Mouse (Mus musculus): Measurements from ENCODE around the gene Ace3.
A peak's percentile ranks its signal among the peaks of the same experiment; 100 is the strongest.
"Not testable (repeated sequence)": the region's sequence is repeated elsewhere in the genome, so short reads cannot be mapped to it uniquely, and the experiment has no call there.

The Ace3 gene

DNA sequence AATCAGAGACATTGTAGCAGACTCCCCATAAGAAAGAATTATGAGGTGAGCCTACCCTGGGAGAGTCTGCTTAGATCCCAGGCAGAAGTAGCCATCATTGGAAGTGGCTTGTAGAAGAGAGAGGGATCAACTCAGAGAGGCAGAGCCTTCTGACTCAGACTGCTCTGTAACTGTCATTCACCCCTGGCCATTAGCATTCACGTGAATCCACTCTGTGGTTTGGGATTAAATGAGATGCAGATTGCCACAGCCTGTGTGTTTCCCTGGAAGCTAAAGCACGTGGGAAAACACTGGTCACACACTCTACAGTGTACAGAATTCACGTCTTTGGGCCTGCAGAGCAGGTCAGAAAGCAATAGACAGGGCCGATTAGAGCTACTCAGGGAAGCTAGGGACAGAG, 10.0 kb upstream of the Ace3 start:
- DNase-seq, result no peak

DNA sequence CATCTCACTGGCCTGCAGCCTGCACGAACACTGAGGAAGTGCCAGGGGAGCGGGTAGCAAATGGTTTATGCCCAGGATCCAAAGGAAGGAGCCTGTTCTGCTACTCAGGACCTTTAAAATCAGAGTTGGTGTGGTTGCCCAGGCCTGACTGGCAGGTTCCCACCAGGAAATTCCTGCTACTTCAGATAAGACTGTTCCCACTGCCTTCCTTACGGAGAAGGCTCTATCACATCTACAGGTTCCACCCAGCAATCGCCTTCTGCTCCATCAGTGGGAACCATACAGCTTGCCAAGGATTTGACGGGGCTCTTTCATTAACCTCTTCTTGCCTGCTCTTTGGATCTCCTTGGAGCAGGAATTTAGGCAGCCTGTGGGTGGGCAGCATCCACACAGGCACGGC, 7.0 kb upstream of the Ace3 start:
- no peak for DNase-seq

GRCm38 (mm10) chr11:105989446-105989845, 5.0 kb upstream of the Ace3 start:
- no peak for DNase-seq

GRCm38 (mm10) chr11:105990231-105990630, 4.2 kb upstream of the Ace3 start:
- peak; percentile 39 to 53 for DNase-seq

DNA sequence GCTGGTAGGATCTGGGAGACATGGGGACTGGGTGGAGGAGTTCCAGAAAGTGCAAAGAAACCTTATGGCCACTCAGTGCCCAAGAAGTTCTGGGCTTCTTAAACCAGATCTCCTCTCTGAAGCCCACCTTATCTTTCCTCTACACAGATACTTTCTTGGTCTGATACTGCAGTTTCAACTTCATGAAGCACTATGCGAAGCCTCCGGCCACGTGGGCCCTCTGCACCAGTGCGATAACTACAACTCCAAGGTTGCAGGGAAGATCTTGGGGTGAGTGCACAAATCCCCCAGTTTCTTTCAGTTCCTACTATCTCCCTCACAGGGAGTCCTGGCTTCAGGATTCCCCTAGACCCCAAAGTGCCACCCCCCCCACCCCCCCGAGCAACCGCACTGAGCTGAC, 5.6 kb downstream of the Ace3 start:
- DNase-seq, result no peak

- DNase-seq, result peak; percentile 34 to 39
Measured at GRCm38 (mm10) chr11:106001718-106002117, 7.2 kb downstream of the Ace3 start.

DNA sequence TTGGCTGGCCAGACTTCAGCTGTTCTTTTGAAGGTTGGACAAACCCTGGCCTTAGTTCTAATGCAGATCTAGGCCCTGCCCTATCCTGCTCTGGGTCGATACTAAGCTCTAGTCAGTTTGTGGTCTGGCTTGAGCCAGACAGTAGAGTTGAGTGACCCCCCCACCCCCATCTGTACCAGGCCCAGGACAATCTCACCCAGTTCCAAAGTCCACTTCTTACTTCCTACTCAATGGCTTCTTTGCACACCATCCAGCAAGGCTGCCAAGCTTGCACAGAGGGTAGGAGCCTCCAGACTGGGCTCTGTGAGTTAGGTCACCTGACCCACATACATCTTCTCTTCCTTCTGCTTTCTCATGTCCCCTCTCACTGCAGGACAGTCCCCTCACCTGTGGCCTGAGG, 10.1 kb downstream of the Ace3 start:
- DNase-seq, result peak; percentile 56

DNA sequence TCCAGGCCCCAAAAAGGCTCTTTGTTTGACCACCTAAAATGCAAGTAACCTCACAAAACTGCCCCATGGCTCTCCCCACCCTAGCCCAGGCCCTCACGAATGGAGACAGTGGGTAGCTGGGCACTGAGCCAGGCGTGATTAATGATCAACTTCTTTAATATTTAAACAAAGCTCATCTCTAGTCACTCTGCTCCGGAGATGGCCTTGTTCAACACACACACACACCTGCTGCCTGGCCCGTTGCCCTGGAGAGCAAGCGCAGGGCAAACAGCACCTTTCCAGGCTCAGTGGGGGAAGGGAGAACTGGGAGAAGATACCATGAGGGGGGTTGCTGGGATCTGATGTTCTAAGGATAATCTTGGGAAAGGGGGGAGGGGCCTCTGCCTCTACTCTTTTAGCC, 11.5 kb downstream of the Ace3 start:
- DNase-seq, result peak; percentile 86 to 89

GRCm38 (mm10) chr11:106007821-106008220, 13.3 kb downstream of the Ace3 start, which contains the start of gene Kcnh6:
Gene Kcnh6 (plus strand): TSS chr11:106008124.
- DNase-seq, result peak; percentile 42 to 68

- no peak for DNase-seq
Measured at GRCm38 (mm10) chr11:106012711-106013110, 18.2 kb downstream of the Ace3 start.

- peak in 1 of 2 experiments; percentile 32 for DNase-seq
Measured at GRCm38 (mm10) chr11:106013556-106014225, 19.2 kb downstream of the Ace3 start.

- no peak for DNase-seq
Measured at GRCm38 (mm10) chr11:106016440-106016839, 22.0 kb downstream of the Ace3 start.

GRCm38 (mm10) chr11:106020051-106020763, 25.7 kb downstream of the Ace3 start:
- no peak for DNase-seq

DNA sequence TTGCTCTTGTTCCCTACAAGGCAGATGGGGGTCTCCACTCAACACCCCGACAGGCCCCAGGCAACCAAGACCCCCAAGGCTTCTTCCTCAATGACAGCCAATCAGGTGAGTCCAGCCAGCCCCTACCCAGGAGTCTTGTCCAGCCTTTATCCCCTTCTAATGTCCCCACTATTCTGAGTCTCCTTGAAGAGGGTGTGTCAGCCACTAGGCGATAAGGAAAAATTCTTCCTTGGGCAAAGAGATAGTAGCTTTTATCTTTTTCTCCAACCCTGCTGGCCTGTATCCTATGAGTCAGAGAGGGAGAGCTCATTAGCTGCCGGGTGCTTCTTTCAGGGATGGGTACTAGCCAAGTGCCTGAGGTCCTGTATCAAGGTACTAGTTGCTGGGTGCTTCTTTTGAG, 31.3 kb downstream of the Ace3 start:
- no peak for DNase-seq

- peak; percentile 29 to 76 for DNase-seq
Measured at GRCm38 (mm10) chr11:106026465-106027151, 32.1 kb downstream of the Ace3 start.

GRCm38 (mm10) chr11:106027607-106028006, 33.1 kb downstream of the Ace3 start:
- DNase-seq, result no peak

DNA sequence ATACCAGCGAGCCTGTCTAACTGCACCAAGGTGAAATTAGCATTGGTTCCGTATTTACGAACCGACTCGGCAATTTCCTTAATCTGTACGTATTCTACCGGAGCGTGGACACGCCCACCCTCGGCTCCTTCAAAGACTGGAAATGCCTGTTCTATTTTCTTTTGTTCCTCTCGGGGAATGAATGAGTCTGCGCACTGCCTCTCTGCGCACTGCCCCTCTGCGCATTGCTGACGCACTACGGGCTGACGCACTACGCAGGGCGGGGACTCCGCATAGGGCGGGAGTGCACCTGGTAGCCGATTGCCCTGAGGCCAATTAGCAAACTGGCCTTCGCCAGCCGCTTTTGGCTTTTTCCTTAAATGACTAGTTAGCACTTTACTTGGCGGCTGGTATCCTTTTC, 37.6 kb downstream of the Ace3 start:
- not testable (repeated sequence) for DNase-seq

DNA sequence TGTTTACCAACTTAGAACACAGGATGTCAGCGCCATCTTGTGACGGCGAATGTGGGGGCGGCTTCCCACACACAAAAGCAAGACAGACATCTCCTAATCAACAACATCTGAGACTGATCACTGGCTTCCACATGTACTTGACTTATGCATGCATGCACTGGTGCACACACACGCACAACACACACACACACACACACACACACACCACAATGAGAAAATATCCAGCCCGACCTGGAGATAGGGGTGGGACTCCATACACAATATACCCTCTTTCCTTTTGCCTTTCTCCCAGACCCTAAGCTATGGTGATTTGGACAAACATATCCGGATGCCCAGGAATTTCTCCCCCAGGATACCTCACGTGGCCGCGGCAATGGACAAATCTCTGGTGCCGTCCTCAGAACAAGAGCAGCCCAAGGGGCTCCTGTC, 39.0 kb downstream of the Ace3 start:
- peak; percentile 31 to 50 for DNase-seq

DNA sequence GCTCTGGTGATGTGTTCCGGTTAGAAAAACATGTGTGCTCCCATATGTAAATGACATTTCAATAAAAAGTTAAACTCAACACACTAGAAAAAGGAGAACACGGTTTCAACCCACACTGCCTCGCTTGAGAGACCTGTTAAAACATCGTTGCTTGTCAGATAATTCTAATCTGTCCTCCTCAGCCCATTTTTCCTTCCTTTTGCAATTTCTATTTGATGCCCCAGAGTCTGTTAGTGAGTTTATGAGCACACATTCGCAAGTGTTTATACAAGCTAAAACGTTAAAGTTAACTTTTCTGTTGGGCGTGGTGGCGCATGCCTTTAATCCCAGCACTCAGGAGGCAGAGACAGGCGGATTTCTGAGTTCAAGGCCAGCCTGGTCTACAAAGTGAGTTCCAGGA, 40.5 kb downstream of the Ace3 start:
- DNase-seq, result no peak

GRCm38 (mm10) chr11:106036548-106037417, 42.3 kb downstream of the Ace3 start, which contains the start of gene Dcaf7:
Gene Dcaf7 (plus strand): TSS chr11:106036872.
- DNase-seq, result peak; percentile 97 to 98

- DNase-seq, result no peak
Measured at GRCm38 (mm10) chr11:106037418-106037751, 42.9 kb downstream of the Ace3 start.

DNA sequence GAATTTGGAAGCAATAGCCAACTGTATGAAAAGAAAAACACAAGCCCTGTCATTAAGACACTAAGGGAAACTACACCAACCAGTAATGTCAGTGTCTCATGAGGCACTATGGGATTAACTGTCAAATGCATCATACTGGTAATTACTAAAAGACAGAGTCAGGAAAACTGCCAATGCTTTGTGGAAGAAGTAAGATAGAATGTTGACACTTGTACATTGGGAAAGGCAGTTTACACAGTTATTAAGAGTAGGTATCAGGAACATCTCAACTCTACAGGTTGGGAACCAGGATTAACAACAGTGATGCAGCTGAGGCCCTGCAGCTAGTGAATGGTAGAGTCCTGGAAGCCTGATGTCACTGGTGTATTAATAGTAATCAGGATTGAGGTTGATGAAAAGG, 49.9 kb downstream of the Ace3 start:
- no peak for DNase-seq

- no peak for DNase-seq
Measured at GRCm38 (mm10) chr11:106045256-106045655, 50.8 kb downstream of the Ace3 start.

Data from kidney, adult 8-10 months (tissue).